Mouse (Mus musculus) neural tube, embryonic 14.5 days (tissue): ENCODE data around the gene Gm3417. TPM values are rescaled to one million over a fixed set of nuclear protein-coding genes. Genes with fewer than 3 reads are reported as not detected.
"Not testable (repeated sequence)": the region's sequence is repeated elsewhere in the genome, so short reads cannot be mapped to it uniquely, and the experiment has no call there.

ENCODE experiments used
- ATAC-seq: fragments of 200-750 bp; cut with Nextera tagmentation; 2 replicates; pipeline ENCODE4 v1.8.0; 2017; ENCODE audit warnings: low read depth, mild to moderate bottlenecking, moderate TSS enrichment, moderate library complexity
- H3K27ac ChIP-seq: fragments of 300-500 bp; sonication (generic); 2 replicates; pipeline ENCODE4 v1.5.1; 2014; ENCODE audit warnings: low read depth, mild to moderate bottlenecking, control low read depth, low read length, moderate library complexity, mixed read lengths
- H3K27me3 ChIP-seq: fragments of 300-500 bp; sonication (generic); 2 replicates; pipeline ENCODE4 v1.6.1; 2014; ENCODE audit warnings: low read length; ENCODE audit not compliant: control insufficient read depth, insufficient read depth
- H3K36me3 ChIP-seq: fragments of 300-500 bp; sonication (generic); 2 replicates; pipeline ENCODE4 v1.6.1; 2014; ENCODE audit warnings: low read length, mixed read lengths; ENCODE audit not compliant: control insufficient read depth, insufficient read depth
- H3K4me1 ChIP-seq: fragments of 300-500 bp; sonication (generic); 2 replicates; pipeline ENCODE4 v1.6.1; 2014; ENCODE audit warnings: low read length; ENCODE audit not compliant: control insufficient read depth, insufficient read depth
- H3K4me2 ChIP-seq: fragments of 300-500 bp; sonication (generic); 2 replicates; pipeline ENCODE4 v1.6.1; 2014; ENCODE audit warnings: mild to moderate bottlenecking, low read depth, low read length, control low read depth
- H3K4me3 ChIP-seq: fragments of 300-500 bp; sonication (generic); 2 replicates; pipeline ENCODE4 v1.5.1; 2014; ENCODE audit warnings: low read depth, low read length, control low read depth, mixed read lengths
- H3K9ac ChIP-seq: fragments of 300-500 bp; sonication (generic); replicated peaks from 2 replicates; pipeline ENCODE4 v1.6.1; 2014; ENCODE audit warnings: low read depth, mild to moderate bottlenecking, control low read depth, low read length, mixed read lengths
- H3K9me3 ChIP-seq: fragments of 300-500 bp; sonication (generic); 2 replicates; pipeline ENCODE4 v1.6.1; 2016; ENCODE audit warnings: low read length; ENCODE audit not compliant: control insufficient read depth
- WGBS: fragments of 180-500 bp; shearing (Covaris S2); extraction: QIAGEN DNeasy Blood & Tissue Kit; methylation state at CpG from one replicate; pipeline ENCODE4 v1.1.7; 2014; 5-methylcytosine and 5-hydroxymethylcytosine counted together
- polyA plus RNA-seq: library from polyadenylated mRNA; unstranded; fragments of >200 nt; fragmentation: Nextera tagmentation; extraction: Ambion mirVana; gene quantifications from 2 replicates; pipeline ENCODE4 v1.2.1, GENCODE M21; 2014

The Gm3417 gene
- 1.3 TPM in 1 of 2 replicates, not detected in the other for polyA plus RNA-seq

- H3K27me3 ChIP-seq, H3K9ac ChIP-seq, H3K27ac ChIP-seq, H3K9me3 ChIP-seq, H3K4me3 ChIP-seq, H3K4me2 ChIP-seq, H3K4me1 ChIP-seq, H3K36me3 ChIP-seq: not testable (repeated sequence)
- peak; percentile 98 for ATAC-seq
- no CpG with 5 or more reads among the region's 60 CpGs for WGBS
Observed at GRCm38 (mm10) chr17:14978362-14979038, at the start of gene Gm3417, which contains the start of gene 9030025P20Rik. Gene Gm3417, minus strand, starts transcription at chr17:14978790. Gene 9030025P20Rik, plus strand, starts transcription at chr17:14978468.

GRCm38 (mm10) chr17:15025513-15025912, 46.9 kb upstream of the Gm3417 start:
- H3K9me3 ChIP-seq, H3K4me1 ChIP-seq, H3K27me3 ChIP-seq, H3K4me2 ChIP-seq, ATAC-seq, H3K4me3 ChIP-seq, H3K9ac ChIP-seq, H3K27ac ChIP-seq, H3K36me3 ChIP-seq: not testable (repeated sequence)
- WGBS = no CpG with 5 or more reads among the region's 6 CpGs

- not testable (repeated sequence) for H3K36me3 ChIP-seq, H3K4me3 ChIP-seq, H3K4me1 ChIP-seq, H3K4me2 ChIP-seq, H3K27me3 ChIP-seq, H3K27ac ChIP-seq, H3K9me3 ChIP-seq, H3K9ac ChIP-seq
- peak; percentile 90 for ATAC-seq
- no CpG with 5 or more reads among the region's 48 CpGs for WGBS
Observed at GRCm38 (mm10) chr17:15024502-15025193, 46.1 kb upstream of the Gm3417 start.

- peak; percentile 76 for ATAC-seq
- H3K4me2 ChIP-seq, H3K4me3 ChIP-seq, H3K36me3 ChIP-seq, H3K27ac ChIP-seq, H3K27me3 ChIP-seq, H3K4me1 ChIP-seq, H3K9ac ChIP-seq, H3K9me3 ChIP-seq: not testable (repeated sequence)
- WGBS = no CpG with 5 or more reads among the region's 97 CpGs
Observed at GRCm38 (mm10) chr17:15023878-15024492, 45.4 kb upstream of the Gm3417 start.

GRCm38 (mm10) chr17:15021503-15022220, 43.1 kb upstream of the Gm3417 start:
- ATAC-seq, H3K36me3 ChIP-seq, H3K27ac ChIP-seq, H3K9ac ChIP-seq, H3K4me3 ChIP-seq, H3K9me3 ChIP-seq, H3K27me3 ChIP-seq, H3K4me2 ChIP-seq, H3K4me1 ChIP-seq: not testable (repeated sequence)
- WGBS = 65% methylated on average over 3 of the region's 3 CpGs

- H3K27ac ChIP-seq, H3K27me3 ChIP-seq, H3K4me2 ChIP-seq, H3K36me3 ChIP-seq, H3K4me1 ChIP-seq, H3K9me3 ChIP-seq, H3K9ac ChIP-seq, H3K4me3 ChIP-seq: not testable (repeated sequence)
- WGBS = no CpG with 5 or more reads among the region's 60 CpGs
- peak; percentile 98 for ATAC-seq
Observed at GRCm38 (mm10) chr17:15009706-15010413, 31.3 kb upstream of the Gm3417 start, which contains the start of gene Gm3435. Gene Gm3435, plus strand, starts transcription at chr17:15010176.

GRCm38 (mm10) chr17:15009088-15009487, 30.5 kb upstream of the Gm3417 start:
- not testable (repeated sequence) for H3K9me3 ChIP-seq, H3K27me3 ChIP-seq, H3K27ac ChIP-seq, H3K4me1 ChIP-seq, H3K9ac ChIP-seq, H3K4me2 ChIP-seq, ATAC-seq, H3K4me3 ChIP-seq, H3K36me3 ChIP-seq
- WGBS = no CpG with 5 or more reads among the region's 3 CpGs

GRCm38 (mm10) chr17:15000047-15000446, 21.5 kb upstream of the Gm3417 start:
- not testable (repeated sequence) for H3K9ac ChIP-seq, ATAC-seq, H3K27ac ChIP-seq, H3K27me3 ChIP-seq, H3K9me3 ChIP-seq, H3K4me3 ChIP-seq, H3K4me1 ChIP-seq, H3K36me3 ChIP-seq, H3K4me2 ChIP-seq
- WGBS = no CpG with 5 or more reads among the region's 4 CpGs
